Mouse (Mus musculus) hindbrain, embryonic 16.5 days (tissue): ENCODE data around the gene Dip2c. TPM values are rescaled to one million over a fixed set of nuclear protein-coding genes. Genes with fewer than 3 reads are reported as not detected.

Experiments used
- ATAC-seq: fragments of 200-750 bp; cut with Nextera tagmentation; 2 replicates; pipeline ENCODE4 v1.8.0; 2017; ENCODE audit warnings: moderate TSS enrichment, moderate library complexity
- H3K27ac ChIP-seq: fragments of 300-500 bp; sonication (generic); 2 replicates; pipeline ENCODE4 v1.5.1; 2014; ENCODE audit warnings: low read depth, mild to moderate bottlenecking, control low read depth, low read length, moderate library complexity
- H3K27me3 ChIP-seq: fragments of 300-500 bp; sonication (generic); replicated peaks from 2 replicates; pipeline ENCODE4 v1.6.1; 2014; ENCODE audit warnings: low read length; ENCODE audit not compliant: control insufficient read depth, insufficient read depth
- H3K36me3 ChIP-seq: fragments of 300-500 bp; sonication (generic); 2 replicates; pipeline ENCODE4 v1.6.1; 2014; ENCODE audit warnings: mild to moderate bottlenecking, low read length, moderate library complexity, mixed read lengths; ENCODE audit not compliant: control insufficient read depth, insufficient read depth
- H3K4me1 ChIP-seq: fragments of 300-500 bp; sonication (generic); 2 replicates; pipeline ENCODE4 v1.6.1; 2014; ENCODE audit warnings: low read depth, low read length; ENCODE audit not compliant: control insufficient read depth, insufficient read depth
- H3K4me2 ChIP-seq: fragments of 300-500 bp; sonication (generic); 2 replicates; pipeline ENCODE4 v1.6.1; 2014; ENCODE audit warnings: mild to moderate bottlenecking, low read length, control low read depth, moderate library complexity
- H3K4me3 ChIP-seq: fragments of 300-500 bp; sonication (generic); 2 replicates; pipeline ENCODE4 v1.5.1; 2014; ENCODE audit warnings: mild to moderate bottlenecking, low read length, control low read depth, moderate library complexity
- H3K9ac ChIP-seq: fragments of 300-500 bp; sonication (generic); 2 replicates; pipeline ENCODE4 v1.6.1; 2014; ENCODE audit warnings: low read depth, mild to moderate bottlenecking, control low read depth, low read length, moderate library complexity
- H3K9me3 ChIP-seq: fragments of 300-500 bp; sonication (generic); 2 replicates; pipeline ENCODE4 v1.6.1; 2014; ENCODE audit warnings: mild to moderate bottlenecking, low read length, moderate library complexity; ENCODE audit not compliant: control insufficient read depth
- WGBS: fragments of 180-500 bp; shearing (Covaris S2); extraction: QIAGEN DNeasy Blood & Tissue Kit; methylation state at CpG from one replicate; pipeline ENCODE4 v1.1.7; 2014; 5-methylcytosine and 5-hydroxymethylcytosine counted together
- polyA plus RNA-seq: library from polyadenylated mRNA; unstranded; fragments of >200 nt; fragmentation: Nextera tagmentation; extraction: Ambion mirVana; gene quantifications from 2 replicates; pipeline ENCODE4 v1.2.1, GENCODE M21; 2015

Gene Dip2c
- polyA plus RNA-seq, 1 experiment from 2014 or later, result 10.5 TPM

- ATAC-seq, result peak; percentile 57
- no peak overlapping the region for H3K27ac ChIP-seq
- H3K27me3 ChIP-seq, result no peaks in the 10 kb centered on the region
- no peaks in the 10 kb centered on the region for H3K4me1 ChIP-seq
- no peak overlapping the region for H3K9ac ChIP-seq
- no peak overlapping the region for H3K4me2 ChIP-seq
- 54% methylated on average over 2 of the region's 2 CpGs for WGBS
- H3K36me3 ChIP-seq, result no peaks in the 10 kb centered on the region
- no peak overlapping the region for H3K4me3 ChIP-seq
- H3K9me3 ChIP-seq, result no peaks in the 10 kb centered on the region
These were observed 37.9 kb downstream of the Dip2c start for GRCm38 (mm10) chr13:9314099-9314712.

GRCm38 (mm10) chr13:9314713-9315112 lies 38.4 kb downstream of the Dip2c start:
- H3K9me3 ChIP-seq, result no peaks in the 10 kb centered on the region
- H3K4me3 ChIP-seq, result no peak overlapping the region
- no peaks in the 10 kb centered on the region for H3K4me1 ChIP-seq
- ATAC-seq, result 0 out of 2 replicates have a peak, but pooled peaks have one; percentile 38
- no peak overlapping the region for H3K4me2 ChIP-seq
- WGBS, result 61% methylated on average over 4 of the region's 4 CpGs
- no peak overlapping the region for H3K27ac ChIP-seq
- no peak overlapping the region for H3K9ac ChIP-seq
- H3K27me3 ChIP-seq, result no peaks in the 10 kb centered on the region
- no peaks in the 10 kb centered on the region for H3K36me3 ChIP-seq

GRCm38 (mm10) chr13:9319745-9320144 lies 43.4 kb downstream of the Dip2c start:
- Histone ChIP-seq H3K9me3 (no peaks in the 10 kb centered on the region), H3K27ac (no peak overlapping the region), H3K9ac (no peak overlapping the region), H3K4me2 (no peak overlapping the region), H3K4me3 (no peak overlapping the region), H3K27me3 (no peaks in the 10 kb centered on the region), H3K36me3 (no peaks in the 10 kb centered on the region), H3K4me1 (no peaks in the 10 kb centered on the region)
- WGBS, result 90% methylated on average over 2 of the region's 2 CpGs
- ATAC-seq, result no peak

GRCm38 (mm10) chr13:9325262-9325661 lies 48.9 kb downstream of the Dip2c start:
- no peak overlapping the region for H3K9ac ChIP-seq
- no peak for ATAC-seq
- 71% methylated on average over 1 of the region's 1 CpGs for WGBS
- H3K4me1 ChIP-seq, result peaks cover 5% of the 10 kb centered on the region
- no peak overlapping the region for H3K27ac ChIP-seq
- no peaks in the 10 kb centered on the region for H3K9me3 ChIP-seq
- H3K27me3 ChIP-seq, result no peaks in the 10 kb centered on the region
- H3K36me3 ChIP-seq, result no peaks in the 10 kb centered on the region
- no peak overlapping the region for H3K4me3 ChIP-seq
- no peak overlapping the region for H3K4me2 ChIP-seq

- Histone ChIP-seq H3K27ac (peak overlapping the region; percentile 51; the same call in 1 of the 2 replicates), H3K27me3 (no peaks in the 10 kb centered on the region), H3K4me2 (no peak overlapping the region), H3K9ac (no peak overlapping the region), H3K36me3 (no peaks in the 10 kb centered on the region), H3K4me1 (peaks cover 5% of the 10 kb centered on the region), H3K9me3 (no peaks in the 10 kb centered on the region), H3K4me3 (no peak overlapping the region)
- WGBS, result 40% methylated on average over 1 of the region's 1 CpGs
- ATAC-seq, result peak; percentile 71
These were observed 53.1 kb downstream of the Dip2c start for GRCm38 (mm10) chr13:9329307-9329915.

- no peak overlapping the region for H3K4me2 ChIP-seq
- peaks cover 5% of the 10 kb centered on the region for H3K4me1 ChIP-seq
- H3K36me3 ChIP-seq, result no peaks in the 10 kb centered on the region
- H3K9ac ChIP-seq, result no peak overlapping the region
- no peak overlapping the region for H3K27ac ChIP-seq
- no peak for ATAC-seq
- no peaks in the 10 kb centered on the region for H3K9me3 ChIP-seq
- H3K4me3 ChIP-seq, result no peak overlapping the region
- no peaks in the 10 kb centered on the region for H3K27me3 ChIP-seq
These were observed 56.9 kb downstream of the Dip2c start for GRCm38 (mm10) chr13:9333187-9333586.

- H3K4me2 ChIP-seq, result no peak overlapping the region
- no peaks in the 10 kb centered on the region for H3K36me3 ChIP-seq
- no peak overlapping the region for H3K27ac ChIP-seq
- ATAC-seq, result no peak
- H3K27me3 ChIP-seq, result no peaks in the 10 kb centered on the region
- H3K4me1 ChIP-seq, result no peaks in the 10 kb centered on the region
- WGBS, result 92% methylated on average over 4 of the region's 4 CpGs
- no peaks in the 10 kb centered on the region for H3K9me3 ChIP-seq
- H3K4me3 ChIP-seq, result no peak overlapping the region
- H3K9ac ChIP-seq, result no peak overlapping the region
These were observed 64.0 kb downstream of the Dip2c start for GRCm38 (mm10) chr13:9340293-9340692.

- ATAC-seq, result no peak
These were observed 66.4 kb downstream of the Dip2c start for GRCm38 (mm10) chr13:9342696-9343095.

GRCm38 (mm10) chr13:9347448-9347847 lies 71.1 kb downstream of the Dip2c start:
- Histone ChIP-seq H3K4me1 (no peaks in the 10 kb centered on the region), H3K27ac (no peak overlapping the region), H3K4me3 (no peak overlapping the region), H3K36me3 (no peaks in the 10 kb centered on the region), H3K9ac (no peak overlapping the region), H3K27me3 (no peaks in the 10 kb centered on the region), H3K9me3 (no peaks in the 10 kb centered on the region), H3K4me2 (no peak overlapping the region)
- ATAC-seq, result no peak
- WGBS, result 78% methylated on average over 3 of the region's 3 CpGs

More at GRCm38 (mm10) chr13:9342696-9343095, 66.4 kb downstream of the Dip2c start:
- Histone ChIP-seq H3K9ac (no peak overlapping the region), H3K4me3 (no peak overlapping the region), H3K36me3 (no peaks in the 10 kb centered on the region), H3K9me3 (no peaks in the 10 kb centered on the region), H3K27ac (no peak overlapping the region), H3K4me2 (no peak overlapping the region), H3K27me3 (no peaks in the 10 kb centered on the region), H3K4me1 (no peaks in the 10 kb centered on the region)
- 93% methylated on average over 1 of the region's 1 CpGs for WGBS
